Mouse (Mus musculus) limb, embryonic 11.5 days (tissue): ENCODE results near the gene Tmem39a. TPM values are rescaled to one million over a fixed set of nuclear protein-coding genes. Genes with fewer than 3 reads are reported as not detected.
A peak's percentile ranks its signal among the peaks of the same experiment; 100 is the strongest.

Experiments
- ATAC-seq: fragments of 200-750 bp; cut with Nextera tagmentation; 2 replicates; pipeline ENCODE4 v1.8.0; 2017; ENCODE audit warnings: low read depth; ENCODE audit not compliant: insufficient number of reproducible peaks, low FRiP score, low TSS enrichment
- DNase-seq: peaks from one replicate; pipeline ENCODE4 v3.0.0-alpha.2; 2015; ENCODE audit warnings: low spot score
- H3K27ac ChIP-seq: fragments of 300-500 bp; sonication (generic); replicated peaks from 2 replicates; pipeline ENCODE4 v1.5.1; 2014; ENCODE audit warnings: low read depth, mild to moderate bottlenecking, low read length
- H3K27me3 ChIP-seq: fragments of 300-500 bp; sonication (generic); 2 replicates; pipeline ENCODE4 v1.6.1; 2014; ENCODE audit warnings: mild to moderate bottlenecking, low read length, mixed read lengths; ENCODE audit not compliant: control insufficient read depth, insufficient read depth
- H3K36me3 ChIP-seq: fragments of 300-500 bp; sonication (generic); 2 replicates; pipeline ENCODE4 v1.6.1; 2014; ENCODE audit warnings: mild to moderate bottlenecking, low read length, moderate library complexity, mixed read lengths; ENCODE audit not compliant: control insufficient read depth, insufficient read depth
- H3K4me1 ChIP-seq: fragments of 300-500 bp; sonication (generic); 2 replicates; pipeline ENCODE4 v1.6.1; 2014; ENCODE audit warnings: low read length, mixed read lengths; ENCODE audit not compliant: control insufficient read depth, insufficient read depth
- H3K4me2 ChIP-seq: fragments of 300-500 bp; sonication (generic); 2 replicates; pipeline ENCODE4 v1.6.1; 2014; ENCODE audit warnings: low read depth, mild to moderate bottlenecking, moderate library complexity; ENCODE audit not compliant: severe bottlenecking
- H3K4me3 ChIP-seq: fragments of 300-500 bp; sonication (generic); 2 replicates; pipeline ENCODE4 v1.5.1; 2014; ENCODE audit warnings: low read depth, low read length
- H3K9ac ChIP-seq: fragments of 300-500 bp; sonication (generic); 2 replicates; pipeline ENCODE4 v1.6.1; 2014; ENCODE audit warnings: mild to moderate bottlenecking, low read length
- H3K9me3 ChIP-seq: fragments of 300-500 bp; sonication (generic); 2 replicates; pipeline ENCODE4 v1.6.1; 2016; ENCODE audit warnings: low read length; ENCODE audit not compliant: control insufficient read depth
- WGBS: fragments of 180-500 bp; shearing (Covaris S2); extraction: QIAGEN DNeasy Blood & Tissue Kit; methylation state at CpG from one replicate; pipeline ENCODE4 v1.1.7; 2014; 5-methylcytosine and 5-hydroxymethylcytosine counted together
- polyA plus RNA-seq: library from polyadenylated mRNA; unstranded; fragments of >200 nt; fragmentation: Nextera tagmentation; extraction: Ambion mirVana; gene quantifications from 2 replicates; pipeline ENCODE4 v1.2.1, GENCODE M21; 2014

The Tmem39a gene
- polyA plus RNA-seq, 1 experiment from 2014 or later: 135 TPM

GRCm38 (mm10) chr16:38538716-38539380 lies 19.6 kb upstream of the Tmem39a start:
- WGBS: 94% methylated on average over 13 of the region's 13 CpGs

DNA sequence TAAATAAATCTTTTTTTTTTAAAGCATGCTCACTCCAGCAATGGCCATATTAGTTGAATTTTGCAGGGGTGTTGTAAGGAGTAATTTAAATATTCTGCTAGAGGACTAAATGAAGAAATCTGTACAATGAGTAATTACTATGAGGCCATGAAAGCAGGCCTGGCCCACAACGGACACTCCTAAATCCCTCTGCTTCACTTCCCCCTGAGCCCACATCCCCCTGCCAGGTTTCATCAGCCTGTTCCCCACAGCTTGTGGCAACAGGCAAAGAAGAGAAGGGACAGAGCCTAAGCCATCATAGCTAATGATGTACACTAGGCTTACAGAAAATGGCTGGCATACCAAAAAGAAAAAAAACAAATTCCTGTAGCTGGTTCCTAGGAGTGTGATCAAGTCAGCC lies 10.5 kb upstream of the Tmem39a start:
- Histone ChIP-seq H3K4me2 (no peak overlapping the region), H3K36me3 (no peaks in the 10 kb centered on the region; the same call in 1 of the 2 replicates)
- WGBS: 91% methylated on average over 1 of the region's 1 CpGs

More at GRCm38 (mm10) chr16:38538716-38539380, 19.6 kb upstream of the Tmem39a start:
- Histone ChIP-seq H3K4me3 (no peak overlapping the region), H3K9ac (no peak overlapping the region), H3K27ac (no peak overlapping the region), H3K4me1 (no peaks in the 10 kb centered on the region), H3K4me2 (no peak overlapping the region), H3K27me3 (no peaks in the 10 kb centered on the region), H3K36me3 (peaks cover 12% of the 10 kb centered on the region), H3K9me3 (no peaks in the 10 kb centered on the region)
- ATAC-seq: no peak
- no peak for DNase-seq

GRCm38 (mm10) chr16:38549479-38550396 lies 8.8 kb upstream of the Tmem39a start, which contains the start of gene Poglut1:
Gene Poglut1 (minus strand): TSS chr16:38550258.
- H3K4me3 ChIP-seq: peak within 1 kb of the TSS; percentile 80
- WGBS: 3% methylated on average over 54 of the region's 54 CpGs
- H3K36me3 ChIP-seq: no peaks in the 10 kb centered on the region
- H3K4me1 ChIP-seq: peaks cover 7% of the 10 kb centered on the region; the same call in 1 of the 2 replicates
- no peaks in the 10 kb centered on the region for H3K27me3 ChIP-seq
- no peak within 1 kb of the TSS; the same call in 1 of the 2 replicates for H3K27ac ChIP-seq
- DNase-seq (peak; percentile 85), ATAC-seq (peak; percentile 92)
- no peaks in the 10 kb centered on the region for H3K9me3 ChIP-seq
- H3K9ac ChIP-seq: peak within 1 kb of the TSS; percentile 93
- H3K4me2 ChIP-seq: peak within 1 kb of the TSS; percentile 74

More for the DNA sequence above, 10.5 kb upstream of the Tmem39a start:
- H3K9me3 ChIP-seq: no peaks in the 10 kb centered on the region
- H3K27ac ChIP-seq: no peak overlapping the region
- ATAC-seq: no peak
- no peak overlapping the region for H3K4me3 ChIP-seq
- 0 out of 2 replicates have a peak overlapping the region, but pooled peaks have one; percentile 17 for H3K9ac ChIP-seq
- peaks cover 7% of the 10 kb centered on the region; the same call in 1 of the 2 replicates for H3K4me1 ChIP-seq
- H3K27me3 ChIP-seq: no peaks in the 10 kb centered on the region
- DNase-seq: no peak

DNA sequence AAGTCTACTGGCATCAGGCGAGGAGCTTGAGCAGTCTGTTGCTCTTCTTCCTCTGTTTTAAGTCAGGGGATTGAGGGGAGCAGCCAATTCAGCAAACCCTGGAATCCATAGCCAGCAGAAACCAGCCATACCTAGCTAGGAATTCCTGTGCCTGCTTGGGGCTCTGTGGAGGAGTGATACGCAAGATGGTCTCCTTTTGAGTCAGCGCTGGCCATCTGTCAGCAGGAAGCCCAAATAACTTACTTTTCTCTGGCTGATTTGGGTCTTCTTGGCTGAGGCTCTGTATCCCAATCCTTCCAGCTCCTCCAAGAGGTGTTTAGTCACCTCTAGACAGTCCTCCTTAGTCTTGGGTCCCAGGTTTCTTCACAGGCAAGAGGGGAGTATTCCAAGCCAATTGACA lies 2.5 kb upstream of the Tmem39a start:
- H3K4me3 ChIP-seq: no peak overlapping the region
- H3K4me2 ChIP-seq: no peak overlapping the region
- DNase-seq: no peak
- H3K27ac ChIP-seq: no peak overlapping the region
- H3K36me3 ChIP-seq: no peaks in the 10 kb centered on the region
- H3K9ac ChIP-seq: no peak overlapping the region
- no peaks in the 10 kb centered on the region for H3K27me3 ChIP-seq
- ATAC-seq: no peak
- WGBS: 87% methylated on average over 3 of the region's 3 CpGs
- no peaks in the 10 kb centered on the region for H3K4me1 ChIP-seq
- H3K9me3 ChIP-seq: no peaks in the 10 kb centered on the region

DNA sequence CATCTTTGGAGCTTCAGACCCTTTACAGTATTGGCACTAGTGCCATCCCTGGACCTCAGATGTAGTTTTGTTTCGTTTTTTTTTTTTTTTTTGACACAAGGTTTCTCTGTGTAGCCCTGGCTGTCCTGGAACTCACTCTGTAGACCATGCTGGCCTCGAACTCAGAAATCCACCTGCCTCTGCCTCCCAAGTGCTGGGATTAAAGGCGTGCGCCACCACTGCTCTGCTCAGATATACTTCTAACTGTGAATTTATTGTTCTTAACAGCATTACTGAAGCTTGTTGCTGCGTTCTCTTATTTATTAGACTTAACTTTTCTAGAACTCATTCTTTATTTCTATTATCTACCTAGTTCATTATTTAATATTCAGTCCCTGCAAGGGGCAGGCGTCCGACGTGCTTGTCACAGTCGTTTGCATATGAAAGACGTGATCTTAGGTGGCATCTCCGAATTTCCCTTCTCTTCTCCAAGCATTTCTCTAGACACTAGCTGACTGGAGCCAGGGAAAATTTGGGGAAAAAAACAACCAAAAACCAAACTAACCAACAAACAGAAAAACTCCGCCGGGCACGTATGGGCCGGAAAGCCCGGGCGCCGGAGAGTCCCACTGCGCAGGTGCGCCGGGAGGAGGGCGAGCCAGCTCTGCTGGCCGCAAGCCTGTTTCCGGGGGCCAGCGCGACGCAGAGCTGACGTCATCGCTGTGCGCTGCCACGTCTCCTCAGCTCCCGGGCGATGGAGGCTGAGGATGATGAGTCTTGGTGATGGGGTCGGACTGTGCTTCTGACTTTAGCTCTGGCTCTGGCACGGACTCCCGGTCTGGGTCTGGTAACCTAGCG lies 3.9 kb downstream of the Tmem39a start:
- peak overlapping the region; percentile 96 for H3K4me3 ChIP-seq
- ATAC-seq: peak; percentile 97
- peak overlapping the region; percentile 55 for H3K4me2 ChIP-seq
- H3K36me3 ChIP-seq: peaks cover 2% of the 10 kb centered on the region; the same call in 1 of the 2 replicates
- peak; percentile 97 for DNase-seq
- H3K9ac ChIP-seq: peak overlapping the region; percentile 96
- H3K9me3 ChIP-seq: no peaks in the 10 kb centered on the region
- peak overlapping the region; percentile 47; the same call in 1 of the 2 replicates for H3K27ac ChIP-seq
- H3K4me1 ChIP-seq: no peaks in the 10 kb centered on the region
- WGBS: 9% methylated on average over 37 of the region's 37 CpGs
- no peaks in the 10 kb centered on the region for H3K27me3 ChIP-seq

GRCm38 (mm10) chr16:38562968-38563327 lies 4.5 kb downstream of the Tmem39a start:
- no peaks in the 10 kb centered on the region for H3K9me3 ChIP-seq
- peak overlapping the region; percentile 47; the same call in 1 of the 2 replicates for H3K27ac ChIP-seq
- no peaks in the 10 kb centered on the region for H3K27me3 ChIP-seq
- peak overlapping the region; percentile 96 for H3K4me3 ChIP-seq
- ATAC-seq (peak; percentile 85), DNase-seq (no peak)
- peak overlapping the region; percentile 96 for H3K9ac ChIP-seq
- H3K36me3 ChIP-seq: peaks cover 2% of the 10 kb centered on the region; the same call in 1 of the 2 replicates
- H3K4me1 ChIP-seq: no peaks in the 10 kb centered on the region
- 0% methylated on average over 25 of the region's 25 CpGs for WGBS
- peak overlapping the region; percentile 55 for H3K4me2 ChIP-seq

DNA sequence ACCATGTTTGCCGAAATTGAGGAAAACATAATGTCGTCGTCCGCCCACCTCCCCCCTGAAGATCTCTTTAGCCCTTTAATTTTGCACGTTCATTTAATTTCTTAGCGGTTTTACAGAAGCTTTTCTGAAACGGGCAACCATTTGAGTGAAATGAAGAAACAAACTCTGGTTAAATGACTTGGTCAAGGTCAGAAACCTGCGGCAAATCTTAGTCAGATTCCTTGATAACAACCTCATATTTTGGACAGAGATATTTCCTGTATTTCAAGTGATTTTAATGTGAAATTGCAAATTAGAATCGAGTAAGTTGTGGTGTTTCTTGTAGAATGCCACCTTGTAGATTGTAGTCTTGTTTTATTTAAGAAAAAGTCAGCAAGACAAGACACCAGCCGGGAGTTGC lies 5.0 kb downstream of the Tmem39a start:
- no peak for ATAC-seq
- WGBS: 36% methylated on average over 10 of the region's 10 CpGs
- H3K4me3 ChIP-seq: peak overlapping the region; percentile 96
- H3K27me3 ChIP-seq: no peaks in the 10 kb centered on the region
- no peak for DNase-seq
- H3K9ac ChIP-seq: peak overlapping the region; percentile 96
- H3K27ac ChIP-seq: no peak overlapping the region
- peaks cover 3% of the 10 kb centered on the region; the same call in 1 of the 2 replicates for H3K36me3 ChIP-seq
- peak overlapping the region; percentile 55 for H3K4me2 ChIP-seq
- H3K9me3 ChIP-seq: no peaks in the 10 kb centered on the region
- H3K4me1 ChIP-seq: no peaks in the 10 kb centered on the region
